Mouse (Mus musculus) liver, postnatal 0 days (tissue): ENCODE results near the gene Tfec.

Experiments used
- CTCF ChIP-seq: sonication (generic); IDR thresholded peaks from 2 replicates; pipeline ENCODE4 v1.5.1; 2016; ENCODE audit warnings: antibody characterized with exemption, low read depth
- EP300 ChIP-seq: IDR thresholded peaks from 2 replicates; pipeline ENCODE4 v1.6.1; 2016; ENCODE audit warnings: antibody characterized with exemption, low read depth, mild to moderate bottlenecking

DNA sequence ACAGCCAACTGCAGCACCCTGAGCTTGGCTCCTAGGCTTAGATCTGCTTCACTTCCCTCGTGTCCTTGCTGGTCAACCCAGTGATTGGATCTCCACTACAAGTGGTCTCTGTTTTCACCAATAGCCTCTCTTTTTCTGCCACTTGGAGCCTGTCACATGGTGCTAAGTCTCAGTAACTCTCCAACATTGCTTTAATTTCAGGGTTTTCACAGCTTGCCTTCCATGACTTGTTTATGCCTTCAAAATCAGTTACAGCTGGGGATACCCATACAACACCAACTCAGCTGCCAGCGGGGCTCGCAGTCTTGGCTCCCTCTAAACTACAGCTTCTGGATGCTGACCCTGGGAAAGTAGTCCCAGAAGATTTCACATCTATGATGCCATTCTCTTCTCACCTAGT lies 113.1 kb downstream of the Tfec start:
- TF ChIP-seq CTCF: no peak
- no peak for TF ChIP-seq EP300
